Mouse (Mus musculus) lung, adult 18-20 months (tissue): ENCODE measurements around the gene Gm45716.

Source experiments
- DNase-seq, 2 experiments: peaks; one replicate each; pipeline ENCODE4 v3.0.0; 2022; ENCODE audit warnings: mixed read lengths in 2 of 2

Gene Gm45716

GRCm38 (mm10) chr11:90187441-90187840 lies at the start of gene Gm45716:
Gene Gm45716, plus strand, starts transcription at chr11:90187683.
- no peak for DNase-seq

DNA sequence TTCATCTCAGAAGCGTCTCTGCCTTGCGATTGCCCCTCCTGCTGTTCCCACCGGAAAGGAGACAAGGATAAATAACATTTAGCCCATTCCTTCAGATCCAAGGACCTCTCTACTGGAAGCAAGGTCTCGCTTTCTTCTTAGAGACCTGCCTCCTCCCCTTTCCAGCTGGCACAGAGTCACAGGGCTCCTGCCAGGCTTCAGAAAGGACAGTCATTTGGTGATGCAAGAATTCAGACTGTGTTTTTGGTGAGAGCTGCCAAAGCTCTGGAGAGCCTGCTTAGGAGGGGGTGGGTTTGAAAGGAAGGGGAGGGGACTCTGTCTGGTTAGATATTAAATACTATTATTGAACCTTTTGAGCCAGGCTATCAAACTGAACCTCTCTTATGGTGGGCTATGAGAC lies 45.1 kb upstream of the Gm45716 start:
- peak; percentile 70 to 79 for DNase-seq

GRCm38 (mm10) chr11:90142936-90143335 lies 44.5 kb upstream of the Gm45716 start:
- DNase-seq, result peak in 1 of 2 experiments; percentile 30

DNA sequence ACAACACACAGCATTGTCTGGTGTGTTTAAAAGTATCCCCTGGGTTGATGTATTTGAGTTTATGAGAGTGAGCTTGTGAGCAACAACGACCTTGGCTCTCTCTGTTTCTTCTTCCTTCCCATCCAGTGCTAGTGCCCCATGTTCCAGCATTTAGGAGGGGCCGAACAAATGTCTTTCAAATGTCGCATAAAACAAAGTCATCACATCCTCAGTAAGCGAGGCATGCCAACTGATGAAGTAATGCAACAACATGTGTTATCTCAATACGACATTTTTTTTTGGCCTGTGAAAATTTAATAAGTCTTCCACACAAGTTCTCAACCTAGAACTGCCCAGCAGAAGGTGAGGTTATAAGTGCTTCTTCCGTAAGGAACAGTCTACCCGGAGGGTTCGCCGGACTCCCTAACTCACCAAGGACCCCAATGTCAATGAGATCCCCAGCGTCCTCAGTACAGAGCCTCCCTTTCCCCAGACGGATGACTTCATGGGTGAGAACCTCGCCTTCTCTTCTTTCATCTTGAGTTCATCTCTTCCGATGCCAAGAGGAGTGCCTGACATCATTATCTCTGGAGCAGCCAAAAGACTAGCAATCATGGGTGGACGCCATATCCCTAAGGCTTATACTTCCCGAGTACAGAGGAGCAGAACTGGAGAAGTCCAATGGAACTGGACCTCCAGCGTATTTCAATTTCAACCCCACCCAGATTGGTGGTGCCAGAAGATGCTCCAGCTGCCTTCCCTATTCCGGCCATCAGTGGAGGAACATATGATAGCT lies 41.2 kb upstream of the Gm45716 start:
- no peak for DNase-seq

DNA sequence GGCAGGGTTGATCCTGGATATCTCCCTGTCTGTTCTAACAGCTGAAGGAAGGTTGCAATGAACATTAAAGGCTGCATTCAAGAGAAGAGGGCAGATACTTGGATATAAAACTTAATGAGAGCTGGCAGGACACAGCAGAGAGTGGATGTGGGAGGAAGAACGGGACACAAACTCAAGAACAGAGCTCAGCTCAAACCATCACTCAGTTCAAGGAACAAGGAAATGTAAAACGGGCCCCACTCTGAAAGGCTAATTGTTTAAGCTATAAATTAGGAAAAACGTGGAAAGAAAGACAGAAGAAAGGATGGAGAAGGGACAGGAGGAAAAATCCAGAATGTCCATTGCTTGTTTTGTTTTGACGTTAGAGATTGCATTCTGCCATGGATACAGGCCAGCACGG lies 32.4 kb upstream of the Gm45716 start:
- DNase-seq, result no peak

DNA sequence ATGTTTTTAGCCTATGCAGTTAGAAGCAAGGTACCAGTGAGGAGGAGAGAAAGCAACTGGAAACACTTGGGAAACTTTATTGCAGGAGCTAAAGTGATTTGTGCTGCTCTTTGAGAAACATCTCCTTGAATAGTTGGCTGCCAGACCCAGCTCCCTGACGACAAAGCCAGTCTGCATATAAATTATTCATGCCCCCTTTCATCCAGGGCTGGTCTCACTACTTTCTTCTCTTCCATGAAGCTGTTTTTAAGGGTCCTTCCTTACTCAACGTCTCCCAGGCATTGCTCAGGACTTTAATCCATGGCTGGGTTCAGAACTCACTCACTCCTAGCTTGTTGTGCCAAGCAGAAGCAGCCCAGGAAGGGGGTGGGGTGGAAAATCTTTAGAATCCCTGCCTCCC lies 32.0 kb upstream of the Gm45716 start:
- DNase-seq, result no peak

DNA sequence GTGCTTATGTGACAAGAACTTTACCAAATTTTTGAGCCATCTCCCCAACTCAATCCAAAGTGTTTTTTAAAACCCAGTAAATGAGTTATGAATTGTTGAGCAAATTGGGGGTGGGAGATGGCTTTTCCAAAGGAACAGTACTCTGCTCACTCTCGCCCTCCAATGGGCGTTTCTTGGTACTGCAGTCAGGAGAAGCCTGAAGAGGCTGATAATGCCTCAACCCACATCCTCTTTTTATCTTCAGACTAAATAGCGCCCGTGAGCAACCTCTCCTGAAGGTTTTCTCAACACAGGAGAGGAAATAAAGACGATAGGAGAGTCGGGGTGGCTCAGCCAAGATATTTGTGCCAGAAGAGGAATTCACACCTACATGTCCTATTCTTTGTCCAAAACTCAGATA lies 19.7 kb upstream of the Gm45716 start:
- peak; percentile 34 to 49 for DNase-seq

DNA sequence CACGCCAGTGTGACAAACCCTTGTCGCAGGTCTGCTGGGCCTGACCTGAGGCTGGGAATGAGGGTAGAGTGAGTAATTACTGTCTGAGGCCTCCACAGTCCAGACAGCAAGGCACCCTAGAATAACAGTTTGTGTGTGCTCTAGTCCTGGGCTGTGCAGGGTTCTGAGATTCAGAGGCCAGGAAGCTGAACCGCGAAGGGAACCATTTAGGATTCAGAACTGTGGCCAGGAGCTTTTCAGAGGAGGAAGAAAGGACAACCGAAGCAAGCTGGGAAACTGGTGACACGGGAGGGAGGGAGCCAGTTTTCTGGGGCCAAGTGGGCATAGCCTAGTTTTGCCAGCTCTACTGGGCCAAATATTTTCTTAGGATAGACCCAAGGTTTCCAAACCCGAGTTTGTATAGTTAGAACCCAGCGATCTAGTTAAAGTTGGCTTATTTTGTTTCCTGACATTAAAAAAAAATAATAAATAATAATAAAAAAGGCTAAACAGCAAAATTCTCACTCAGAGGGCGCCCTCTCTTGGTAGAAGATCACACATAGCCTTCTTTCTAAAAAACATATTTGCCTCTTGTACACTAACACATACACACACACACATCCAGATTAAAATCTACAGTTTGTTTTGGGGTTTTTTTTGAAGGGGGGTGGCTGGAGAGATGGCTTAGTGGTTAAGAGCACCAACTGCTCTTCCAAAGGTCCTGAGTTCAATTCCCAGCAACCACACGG lies 19.0 kb upstream of the Gm45716 start:
- no peak for DNase-seq

DNA sequence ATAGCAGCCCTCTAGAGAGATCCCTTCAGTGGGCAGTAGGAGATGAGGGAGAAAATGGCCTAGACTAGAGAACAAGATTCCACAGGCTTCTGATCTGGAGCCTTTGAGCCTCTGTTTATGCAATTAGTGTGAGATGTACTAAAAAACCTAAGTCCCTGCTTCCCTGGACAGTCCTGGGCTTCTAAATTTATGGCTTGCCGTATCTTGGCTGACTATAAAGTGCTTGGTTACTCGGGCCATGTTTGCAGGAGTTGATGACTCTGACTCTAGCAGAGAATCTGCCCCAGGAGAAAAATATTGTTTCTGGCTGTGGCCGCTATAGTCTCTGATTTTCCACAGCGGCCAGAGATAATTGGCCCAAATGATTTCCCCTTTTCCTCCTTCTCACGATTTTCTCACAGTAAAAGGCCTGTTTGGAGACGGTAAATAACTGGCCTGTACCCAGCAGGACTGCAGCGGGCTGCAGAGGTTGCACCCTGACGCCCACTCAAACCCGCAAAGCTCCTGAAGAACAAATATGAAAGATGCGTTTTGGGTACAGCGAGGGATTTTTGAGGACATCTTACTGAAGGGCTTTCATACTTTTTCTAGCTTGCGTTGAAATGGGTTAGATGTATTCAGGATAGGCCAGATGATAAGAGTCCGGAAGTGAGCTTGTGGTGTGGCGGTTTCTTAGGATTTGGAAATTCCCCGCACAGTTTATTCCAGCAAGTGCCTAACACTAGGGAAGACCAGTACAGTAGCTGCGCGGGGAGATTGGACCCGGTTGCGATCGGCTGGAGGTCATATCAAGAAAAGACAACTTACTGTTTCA lies 18.1 kb upstream of the Gm45716 start:
- no peak for DNase-seq

- peak; percentile 22 to 55 for DNase-seq
Measured at GRCm38 (mm10) chr11:90170014-90170320, 17.5 kb upstream of the Gm45716 start.

- DNase-seq, result no peak
Measured at GRCm38 (mm10) chr11:90172331-90172730, 15.2 kb upstream of the Gm45716 start.

DNA sequence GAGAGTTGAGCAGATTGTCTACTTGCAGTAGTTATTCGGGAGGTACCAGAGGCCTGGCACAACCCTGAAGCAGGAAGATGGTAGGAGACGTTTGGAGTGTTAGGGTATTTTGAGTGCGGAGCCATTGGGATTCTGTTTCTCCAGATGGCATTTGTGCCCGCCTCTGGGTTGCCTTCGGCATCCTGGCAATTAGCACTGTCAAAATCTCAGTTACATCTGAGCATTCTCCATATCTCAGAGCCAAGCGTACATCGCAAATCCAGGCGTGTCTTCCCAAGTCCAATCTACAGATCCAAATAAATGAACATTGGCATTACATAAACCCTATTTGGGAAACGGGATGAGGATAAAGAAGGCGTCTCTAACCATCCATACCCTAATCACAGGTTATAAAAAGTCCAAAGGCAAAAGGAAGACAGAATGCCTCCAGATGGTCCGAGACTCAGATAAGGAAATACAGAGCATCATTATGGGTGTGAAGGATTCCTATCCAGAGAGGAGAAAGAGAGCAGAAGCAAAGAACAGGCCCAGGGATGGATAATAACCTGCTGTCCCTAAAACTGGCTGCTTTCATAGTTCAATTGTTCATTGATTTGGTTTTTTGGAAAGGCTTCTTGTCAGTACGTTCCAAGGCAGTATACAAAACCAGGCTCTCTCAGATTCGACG lies 11.7 kb upstream of the Gm45716 start:
- no peak for DNase-seq

DNA sequence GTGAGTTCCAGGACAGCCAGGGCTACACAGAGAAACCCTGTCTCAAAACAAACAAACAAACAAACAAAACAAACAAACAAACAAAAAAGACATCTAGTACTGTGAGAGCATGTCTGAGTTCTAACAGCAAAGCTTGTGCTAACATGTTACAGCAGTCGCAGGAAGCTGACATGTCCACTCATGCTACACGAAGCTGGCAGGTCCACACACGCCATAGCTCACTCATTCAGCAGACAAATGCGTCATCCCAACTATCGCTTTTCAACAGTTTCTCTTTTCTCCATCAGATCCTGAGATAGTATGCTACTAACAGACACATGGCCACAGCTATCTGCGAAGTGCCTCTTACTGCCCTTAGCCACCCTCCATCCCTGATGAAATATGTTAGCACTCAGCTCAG lies 10.1 kb upstream of the Gm45716 start:
- no peak for DNase-seq

DNA sequence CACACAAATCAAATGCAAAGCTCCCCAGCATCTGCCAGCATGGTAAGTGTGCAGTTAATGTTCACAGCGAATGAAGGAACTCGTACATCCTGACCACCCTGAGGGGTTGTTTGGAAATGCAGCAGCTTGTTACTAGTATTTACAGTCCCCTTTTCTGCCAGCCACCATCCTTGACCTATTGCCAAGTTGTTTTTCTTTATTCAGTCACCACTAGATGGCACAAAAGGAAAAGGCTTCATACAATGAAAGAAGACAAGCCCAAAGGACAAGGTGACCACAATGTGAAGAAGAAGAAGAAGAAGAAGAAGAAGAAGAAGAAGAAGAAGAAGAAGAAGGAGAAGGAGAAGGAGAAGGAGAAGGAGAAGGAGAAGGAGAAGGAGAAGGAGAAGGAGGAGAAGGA lies 4.1 kb upstream of the Gm45716 start:
- peak in 1 of 2 experiments; percentile 31 for DNase-seq

DNA sequence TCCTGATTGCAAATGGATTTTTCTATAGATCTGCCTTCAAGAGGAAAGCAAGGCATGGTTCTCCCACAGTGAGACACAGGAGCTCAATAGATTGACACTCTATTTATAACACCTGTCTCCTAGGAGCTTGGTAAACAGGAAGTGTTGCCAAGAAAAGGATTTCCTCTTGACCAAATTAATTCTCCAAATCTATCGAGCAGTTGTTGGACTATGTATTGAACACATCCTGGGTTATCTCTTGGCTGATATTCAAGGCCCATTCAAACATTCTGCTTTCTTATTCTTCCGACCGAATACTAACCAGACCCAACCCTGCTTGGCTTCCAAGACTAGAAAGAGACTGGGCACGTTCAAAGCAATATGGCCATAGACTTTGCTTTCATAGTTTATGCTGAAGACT lies 2.7 kb upstream of the Gm45716 start:
- DNase-seq, result no peak

DNA sequence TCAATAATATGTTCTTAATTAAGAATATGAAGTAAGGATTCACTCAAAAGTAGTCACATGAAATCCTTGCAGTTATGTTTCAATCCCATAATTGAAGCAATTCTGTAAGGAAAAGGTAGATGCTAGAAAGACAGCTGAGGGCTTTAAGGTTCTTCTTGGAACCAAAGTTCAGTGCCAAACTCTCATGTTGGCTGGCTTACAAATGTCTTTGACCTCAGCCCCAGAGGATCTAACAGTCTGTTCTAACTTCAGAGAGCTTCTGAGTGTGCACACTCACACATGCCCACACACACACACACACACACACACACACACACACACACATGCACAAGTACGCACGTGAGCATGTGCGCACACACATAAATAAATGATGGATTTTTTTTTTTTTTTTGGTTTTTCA lies 2.7 kb downstream of the Gm45716 start:
- no peak for DNase-seq

- DNase-seq, result no peak
Measured at GRCm38 (mm10) chr11:90194946-90195345, 7.5 kb downstream of the Gm45716 start.

DNA sequence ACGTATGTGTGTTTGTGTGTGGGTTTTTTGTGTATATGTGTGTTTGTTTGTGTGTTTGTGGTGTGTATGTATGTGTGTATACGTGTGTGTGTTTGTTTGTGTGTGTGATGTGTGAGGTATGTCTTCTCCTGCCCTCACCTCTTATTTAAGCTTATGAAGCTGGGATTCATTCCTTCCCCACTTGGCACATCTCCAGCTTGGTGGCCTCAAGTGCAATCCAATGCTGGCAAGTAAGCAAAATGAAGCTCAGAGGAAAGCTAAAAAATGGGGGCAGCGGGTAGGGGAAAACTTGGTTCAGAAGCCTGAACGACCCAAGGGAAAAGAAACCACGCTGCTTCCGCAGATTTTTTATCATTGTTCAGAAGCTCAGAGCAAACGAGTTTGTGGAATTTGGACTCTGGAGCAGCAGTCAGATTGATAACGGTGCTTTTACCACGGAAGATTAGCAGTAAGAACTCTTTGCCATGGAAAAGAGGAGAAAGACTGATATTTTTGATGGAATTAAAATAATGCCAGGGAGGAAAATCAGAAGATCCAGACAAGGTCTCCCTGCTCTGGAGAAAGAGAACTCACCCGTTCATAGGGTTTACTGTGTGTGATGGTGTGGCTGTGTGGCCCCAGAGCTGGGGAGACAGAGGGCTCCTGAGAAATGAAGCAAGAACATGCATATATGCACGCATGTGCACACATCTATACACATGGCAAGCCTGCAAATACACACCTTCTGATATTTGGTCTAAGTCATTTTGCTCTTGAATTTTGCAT lies 8.5 kb downstream of the Gm45716 start:
- no peak for DNase-seq

DNA sequence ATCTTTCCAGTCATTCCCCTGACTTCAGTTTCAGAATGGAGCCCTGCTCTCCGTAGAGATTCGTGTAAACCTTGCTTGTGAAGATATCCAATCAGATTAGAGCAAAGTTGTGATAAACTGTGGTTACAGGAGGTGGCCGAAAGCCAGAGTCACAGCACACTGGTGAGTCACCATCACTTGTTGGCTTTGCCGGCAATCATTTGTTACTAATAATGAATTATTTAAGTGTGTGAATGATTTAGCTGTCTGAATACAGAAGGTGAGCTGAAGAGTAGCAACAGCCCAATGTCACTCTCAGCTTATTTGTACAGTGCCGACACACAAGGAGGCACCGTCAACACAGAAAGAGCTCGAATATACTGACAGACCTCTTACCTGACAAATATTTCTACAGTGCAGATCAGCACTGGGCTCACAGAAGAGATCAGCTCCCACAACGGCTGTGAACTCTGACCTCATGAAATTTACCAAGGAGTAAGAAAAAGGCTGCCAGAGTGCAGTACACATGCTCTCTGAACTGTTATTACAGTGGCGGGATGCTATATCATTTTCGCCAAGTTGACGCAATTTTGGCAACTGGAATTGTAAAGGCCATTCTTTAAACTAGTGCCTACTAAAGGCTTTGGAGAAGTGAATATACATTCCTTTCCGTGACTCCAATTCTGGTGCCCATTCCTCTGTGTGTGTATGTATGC lies 9.2 kb downstream of the Gm45716 start:
- no peak for DNase-seq

- DNase-seq, result no peak
Measured at GRCm38 (mm10) chr11:90198048-90198447, 10.6 kb downstream of the Gm45716 start.

- no peak for DNase-seq
Measured at GRCm38 (mm10) chr11:90200826-90201225, 13.3 kb downstream of the Gm45716 start.

GRCm38 (mm10) chr11:90214246-90214645 lies 26.8 kb downstream of the Gm45716 start:
- no peak for DNase-seq
